Mouse (Mus musculus) ovary, postnatal 36 days (tissue): ENCODE data around the gene Wbp4.
"Not testable (repeated sequence)": the region's sequence is repeated elsewhere in the genome, so short reads cannot be mapped to it uniquely, and the experiment has no call there.

Experiments used
- DNase-seq: peaks from one replicate; pipeline ENCODE4 v3.0.0; 2022; ENCODE audit warnings: low spot score, mixed read lengths

Gene Wbp4

GRCm38 (mm10) chr14:79481339-79482151 lies at the start of gene Wbp4:
Gene Wbp4, minus strand, starts transcription at chr14:79481520.
- peak; percentile 90 for DNase-seq

- DNase-seq, result no peak
These were observed 49.4 kb upstream of the Wbp4 start for GRCm38 (mm10) chr14:79530761-79531160.

- DNase-seq, result no peak
These were observed 48.5 kb upstream of the Wbp4 start for GRCm38 (mm10) chr14:79529581-79530554.

- no peak for DNase-seq
These were observed 46.4 kb upstream of the Wbp4 start for GRCm38 (mm10) chr14:79527704-79528103.

- DNase-seq, result not testable (repeated sequence)
These were observed 44.8 kb upstream of the Wbp4 start for GRCm38 (mm10) chr14:79526106-79526505.

GRCm38 (mm10) chr14:79522387-79522786 lies 41.1 kb upstream of the Wbp4 start:
- DNase-seq, result no peak

- DNase-seq, result no peak
These were observed 40.3 kb upstream of the Wbp4 start for GRCm38 (mm10) chr14:79521471-79522117.

- no peak for DNase-seq
These were observed 39.7 kb upstream of the Wbp4 start for GRCm38 (mm10) chr14:79521056-79521455.

GRCm38 (mm10) chr14:79520612-79521011 lies 39.3 kb upstream of the Wbp4 start:
- DNase-seq, result no peak

GRCm38 (mm10) chr14:79519663-79519975 lies 38.3 kb upstream of the Wbp4 start:
- DNase-seq, result no peak

GRCm38 (mm10) chr14:79518761-79519662 lies 37.7 kb upstream of the Wbp4 start:
- no peak for DNase-seq

GRCm38 (mm10) chr14:79518123-79518522 lies 36.8 kb upstream of the Wbp4 start:
- DNase-seq, result no peak

GRCm38 (mm10) chr14:79517185-79517740 lies 35.9 kb upstream of the Wbp4 start:
- DNase-seq, result no peak

GRCm38 (mm10) chr14:79516751-79517150 lies 35.4 kb upstream of the Wbp4 start:
- DNase-seq, result no peak

GRCm38 (mm10) chr14:79516243-79516610 lies 34.9 kb upstream of the Wbp4 start:
- no peak for DNase-seq

GRCm38 (mm10) chr14:79515511-79516242 lies 34.4 kb upstream of the Wbp4 start:
- no peak for DNase-seq

- no peak for DNase-seq
These were observed 33.8 kb upstream of the Wbp4 start for GRCm38 (mm10) chr14:79515100-79515499.

GRCm38 (mm10) chr14:79513951-79514350 lies 32.6 kb upstream of the Wbp4 start:
- no peak for DNase-seq

- DNase-seq, result no peak
These were observed 30.2 kb upstream of the Wbp4 start for GRCm38 (mm10) chr14:79511521-79511920.

GRCm38 (mm10) chr14:79508662-79509305 lies 27.5 kb upstream of the Wbp4 start:
- no peak for DNase-seq
